Mouse (Mus musculus) MEL (cell line): ENCODE data around the gene Dnaaf5. TPM values are rescaled to one million over a fixed set of nuclear protein-coding genes. Genes with fewer than 3 reads are reported as not detected.

Experiments used
- DNase-seq: peaks from one replicate; pipeline ENCODE4 v3.0.0; 2011; ENCODE audit warnings: low read depth, low spot score
- H3K27ac ChIP-seq: 2 replicates; pipeline ENCODE4 v1.5.1; 2012; ENCODE audit warnings: low read depth, mild to moderate bottlenecking, control low read depth, low read length, moderate library complexity; ENCODE audit not compliant: control insufficient read depth
- H3K27me3 ChIP-seq, 2 experiments: fragments of 150-350 bp in 1 of 2; sonication (generic) in 1 of 2; 2 replicates each; pipeline ENCODE4 v1.6.1; 2012; ENCODE audit warnings: low read length in 2 of 2, mild to moderate bottlenecking in 2 of 2, improper control_type of control experiment in 1 of 2, moderate library complexity in 1 of 2; ENCODE audit not compliant: insufficient read depth in 2 of 2, control insufficient read depth in 1 of 2
- H3K36me3 ChIP-seq, 2 experiments: 2 replicates each; pipeline ENCODE4 v1.6.1; 2012 to 2014; ENCODE audit warnings: low read length in 2 of 2, improper control_type of control experiment in 1 of 2, inconsistent platforms in 1 of 2, mild to moderate bottlenecking in 1 of 2; ENCODE audit not compliant: insufficient read depth in 2 of 2, control insufficient read depth in 1 of 2
- H3K4me1 ChIP-seq, 2 experiments: fragments of 150-350 bp in 1 of 2; sonication (generic) in 1 of 2; 2 replicates each; pipeline ENCODE4 v1.6.1; 2012; ENCODE audit warnings: low read length in 2 of 2, improper control_type of control experiment in 1 of 2, mild to moderate bottlenecking in 1 of 2; ENCODE audit not compliant: insufficient read depth in 2 of 2, control insufficient read depth in 1 of 2
- H3K4me3 ChIP-seq, 2 experiments: fragments of 150-350 bp in 1 of 2; sonication (generic) in 1 of 2; 2 replicates each; pipeline ENCODE4 v1.5.1; 2012; ENCODE audit warnings: low read depth in 2 of 2, low read length in 2 of 2, mild to moderate bottlenecking in 2 of 2, moderate library complexity in 2 of 2, control low read depth in 1 of 2, improper control_type of control experiment in 1 of 2; ENCODE audit not compliant: control insufficient read depth in 1 of 2, insufficient read depth in 1 of 2
- H3K79me2 ChIP-seq: 2 replicates; pipeline ENCODE4 v1.6.1; 2012; ENCODE audit warnings: mild to moderate bottlenecking, low read length, moderate library complexity; ENCODE audit not compliant: control insufficient read depth, poor library complexity, insufficient read depth
- H3K9ac ChIP-seq: 2 replicates; pipeline ENCODE4 v1.6.1; 2012; ENCODE audit warnings: low read depth, mild to moderate bottlenecking, control low read depth, low read length, moderate library complexity; ENCODE audit not compliant: control insufficient read depth, poor library complexity, severe bottlenecking
- H3K9me3 ChIP-seq: fragments of 150-350 bp; sonication (generic); replicated peaks from 2 replicates; pipeline ENCODE4 v1.6.1; 2012; ENCODE audit warnings: mild to moderate bottlenecking, low read length, improper control_type of control experiment, moderate library complexity; ENCODE audit not compliant: insufficient read depth
- BHLHE40 ChIP-seq: IDR thresholded peaks from 2 replicates; pipeline ENCODE4 v1.6.1; 2012; ENCODE audit warnings: low read depth, mild to moderate bottlenecking, inconsistent platforms, low read length, improper control_type of control experiment, borderline replicate concordance
- CHD2 ChIP-seq: IDR thresholded peaks from 2 replicates; pipeline ENCODE4 v1.6.1; 2011; ENCODE audit warnings: low read length, improper control_type of control experiment
- CTCF ChIP-seq, 3 experiments: IDR thresholded peaks in 2 of 3; conservative IDR thresholded peaks in 1 of 3; 2 replicates each; pipeline ENCODE4 v1.5.1; 2011 to 2012; ENCODE audit warnings: low read length in 3 of 3, low read depth in 2 of 3, mild to moderate bottlenecking in 2 of 3, improper control_type of control experiment in 1 of 3, inconsistent platforms in 1 of 3, mixed read lengths in 1 of 3, moderate library complexity in 1 of 3; ENCODE audit not compliant: control insufficient read depth in 1 of 3, insufficient read depth in 1 of 3, poor library complexity in 1 of 3, severe bottlenecking in 1 of 3
- E2F4 ChIP-seq: IDR thresholded peaks from 2 replicates; pipeline ENCODE4 v1.6.1; 2011; ENCODE audit warnings: low read depth, low read length, improper control_type of control experiment, borderline replicate concordance
- ELF1 ChIP-seq: IDR thresholded peaks from 2 replicates; pipeline ENCODE4 v1.6.1; 2014; ENCODE audit warnings: low read depth, mild to moderate bottlenecking, inconsistent platforms, low read length, improper control_type of control experiment, moderate library complexity
- EP300 ChIP-seq, 2 experiments: IDR thresholded peaks; 2 replicates each; pipeline ENCODE4 v1.6.1; 2011; ENCODE audit warnings: improper control_type of control experiment in 2 of 2, low read length in 2 of 2, low read depth in 1 of 2, mild to moderate bottlenecking in 1 of 2
- GATA1 ChIP-seq: IDR thresholded peaks from 2 replicates; pipeline ENCODE4 v1.6.1; 2011; ENCODE audit warnings: low read depth, low read length, improper control_type of control experiment
- MAFK ChIP-seq: IDR thresholded peaks from 2 replicates; pipeline ENCODE4 v1.6.1; 2011; ENCODE audit warnings: low read depth, mild to moderate bottlenecking, low read length, improper control_type of control experiment, borderline replicate concordance
- MAX ChIP-seq: IDR thresholded peaks from 2 replicates; pipeline ENCODE4 v1.6.1; 2011; ENCODE audit warnings: low read length, improper control_type of control experiment
- MEF2A ChIP-seq: IDR thresholded peaks from 2 replicates; pipeline ENCODE4 v1.6.1; 2014; ENCODE audit warnings: low read depth, mild to moderate bottlenecking, inconsistent platforms, low read length, improper control_type of control experiment; ENCODE audit not compliant: poor library complexity, insufficient replicate concordance, severe bottlenecking; ENCODE audit errors: extremely low read depth
- MYB ChIP-seq: IDR thresholded peaks from 2 replicates; pipeline ENCODE4 v1.6.1; 2011; ENCODE audit warnings: mild to moderate bottlenecking, low read depth, low read length, improper control_type of control experiment
- MYC ChIP-seq: IDR thresholded peaks from 2 replicates; pipeline ENCODE4 v1.6.1; 2011; ENCODE audit warnings: low read depth, mild to moderate bottlenecking, low read length, improper control_type of control experiment, moderate library complexity
- NELFE ChIP-seq: IDR thresholded peaks from 2 replicates; pipeline ENCODE4 v1.6.1; 2011; ENCODE audit warnings: low read depth, low read length, improper control_type of control experiment
- POLR2AphosphoS5 ChIP-seq: IDR thresholded peaks from 2 replicates; pipeline ENCODE4 v1.6.1; 2012; ENCODE audit warnings: low read depth, borderline replicate concordance, mild to moderate bottlenecking, inconsistent platforms, low read length, moderate library complexity, mixed read lengths
- RCOR1 ChIP-seq: IDR thresholded peaks from 2 replicates; pipeline ENCODE4 v1.6.1; 2012; ENCODE audit warnings: low read depth, mild to moderate bottlenecking, inconsistent platforms, low read length, improper control_type of control experiment
- TAL1 ChIP-seq: IDR thresholded peaks from 2 replicates; pipeline ENCODE4 v1.6.1; 2012; ENCODE audit warnings: mild to moderate bottlenecking, inconsistent platforms, low read length, moderate library complexity, mixed read lengths
- TBP ChIP-seq: IDR thresholded peaks from 2 replicates; pipeline ENCODE4 v1.8.0; 2011; ENCODE audit warnings: low read depth, low read length, improper control_type of control experiment
- TCF12 ChIP-seq: IDR thresholded peaks from 2 replicates; pipeline ENCODE4 v1.6.1; 2014; ENCODE audit warnings: low read depth, mild to moderate bottlenecking, inconsistent platforms, low read length, improper control_type of control experiment, moderate library complexity
- USF1 ChIP-seq: IDR thresholded peaks from 2 replicates; pipeline ENCODE4 v1.6.1; 2014; ENCODE audit warnings: low read depth, mild to moderate bottlenecking, inconsistent platforms, low read length, improper control_type of control experiment, moderate library complexity
- USF2 ChIP-seq, 2 experiments: IDR thresholded peaks; 2 replicates each; pipeline ENCODE4 v1.6.1; 2011 to 2012; ENCODE audit warnings: improper control_type of control experiment in 2 of 2, low read length in 2 of 2, borderline replicate concordance in 1 of 2, inconsistent platforms in 1 of 2, low read depth in 1 of 2, mild to moderate bottlenecking in 1 of 2; ENCODE audit not compliant: insufficient read depth in 1 of 2
- ZKSCAN1 ChIP-seq: IDR thresholded peaks from 2 replicates; pipeline ENCODE4 v1.6.1; 2012; ENCODE audit warnings: low read depth, mild to moderate bottlenecking, inconsistent platforms, low read length, improper control_type of control experiment, moderate library complexity
- ZMIZ1 ChIP-seq: IDR thresholded peaks from 2 replicates; pipeline ENCODE4 v1.6.1; 2012; ENCODE audit warnings: low read depth, mild to moderate bottlenecking, inconsistent platforms, low read length, improper control_type of control experiment, moderate library complexity
- polyA plus RNA-seq, 2 experiments: library from polyadenylated mRNA; stranded (reverse) in 1 of 2; unstranded in 1 of 2; fragments of >175 nt in 1 of 2; fragments of >200 nt in 1 of 2; gene quantifications; 2 replicates each; pipeline versions ENCODE4 v1.2.1 to v1.2.4; 2012; ENCODE audit warnings: low replicate concordance in 2 of 2, low read depth in 1 of 2; ENCODE audit not compliant: insufficient read length in 2 of 2, insufficient read depth in 1 of 2, missing spikeins in 1 of 2
- total RNA-seq: library from RNA; depleted of rRNA; stranded (reverse); fragments of 300-350 nt; gene quantifications from 2 replicates; pipeline ENCODE4 v1.2.3, GENCODE M21; 2012

Dnaaf5 gene
- total and polyA plus RNA-seq, 3 experiments: 20.1 to 35.4 TPM; not detected in 1

DNA sequence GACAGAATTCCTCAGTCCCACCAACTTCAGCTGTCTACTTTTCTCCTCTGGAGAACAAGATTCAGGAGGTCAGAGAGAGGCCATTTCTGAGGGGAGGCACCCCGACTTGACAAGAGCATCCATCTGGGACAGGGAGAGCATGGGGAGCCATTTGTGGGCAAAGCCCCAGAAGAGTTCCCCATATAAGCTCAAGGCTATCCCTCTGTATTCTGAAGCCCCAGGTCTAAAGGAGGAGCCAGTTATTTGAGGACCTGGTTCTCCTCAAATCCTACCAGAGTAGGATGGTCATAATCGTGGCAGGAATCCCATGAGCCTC is 31.1 kb upstream of the Dnaaf5 start:
- Histone ChIP-seq H3K36me3 (no peaks in the 10 kb centered on the region), H3K27ac (no peak overlapping the region), H3K9me3 (no peaks in the 10 kb centered on the region), H3K27me3 (no peaks in the 10 kb centered on the region; a peak in 1 of 4 replicates), H3K9ac (no peak overlapping the region), H3K4me1 (no peaks in the 10 kb centered on the region), H3K4me3 (no peak overlapping the region), H3K79me2 (no peaks in the 10 kb centered on the region)
- DNase-seq: no peak
- TF ChIP-seq NELFE (no peak), MEF2A (no peak), E2F4 (no peak), MYC (no peak), TAL1 (no peak), BHLHE40 (no peak), USF1 (no peak), EP300 (IDR thresholded peaks at IDR 0.05; ENCODE audit: low read depth in 1 of 2, low read length in 2 of 2) (no peak), POLR2AphosphoS5 (no peak), USF2 (IDR thresholded peaks at IDR 0.05; ENCODE audit: borderline replicate concordance in 1 of 2, insufficient read depth in 1 of 2, low read depth in 1 of 2, low read length in 2 of 2) (no peak), TBP (no peak), TCF12 (no peak), RCOR1 (no peak), ZMIZ1 (no peak), CTCF (IDR thresholded peaks at IDR 0.05 in 2 of 3, conservative IDR thresholded peaks at IDR 0.05 in 1 of 3; ENCODE audit: control insufficient read depth in 1 of 3, insufficient read depth in 1 of 3, low read depth in 2 of 3, low read length in 3 of 3, poor library complexity in 1 of 3, severe bottlenecking in 1 of 3) (no peak)

- H3K4me1 ChIP-seq: no peaks in the 10 kb centered on the region
- no peak for DNase-seq
- H3K9me3 ChIP-seq: no peaks in the 10 kb centered on the region
- no peak for TF ChIP-seq MYB
- TF ChIP-seq POLR2AphosphoS5: no peak
- no peak for TF ChIP-seq MYC
- TF ChIP-seq GATA1: no peak
- TF ChIP-seq MAFK: no peak
- no peak for TF ChIP-seq ELF1
- no peak for TF ChIP-seq MAX
- no peak for TF ChIP-seq ZKSCAN1
- TF ChIP-seq CTCF (IDR thresholded peaks at IDR 0.05 in 2 of 3, conservative IDR thresholded peaks at IDR 0.05 in 1 of 3; ENCODE audit: control insufficient read depth in 1 of 3, insufficient read depth in 1 of 3, low read depth in 2 of 3, low read length in 3 of 3, poor library complexity in 1 of 3, severe bottlenecking in 1 of 3): no peak
- TF ChIP-seq TAL1: no peak
- no peak for TF ChIP-seq CHD2
- no peak overlapping the region for H3K9ac ChIP-seq
- H3K36me3 ChIP-seq: no peaks in the 10 kb centered on the region
- H3K27me3 ChIP-seq: no peaks in the 10 kb centered on the region
- no peak overlapping the region for H3K27ac ChIP-seq
- no peaks in the 10 kb centered on the region for H3K79me2 ChIP-seq
- H3K4me3 ChIP-seq: no peak overlapping the region
Measured at GRCm38 (mm10) chr5:139125717-139126116, 24.3 kb upstream of the Dnaaf5 start.
